Mouse (Mus musculus): ENCODE data around the gene B4galnt1. TPM values are rescaled to one million over a fixed set of nuclear protein-coding genes. Genes with fewer than 3 reads are reported as not detected.

Gene B4galnt1
- 284 and 346 TPM in 2 replicates for polyA plus RNA-seq (2012; rRNA removed)

DNA sequence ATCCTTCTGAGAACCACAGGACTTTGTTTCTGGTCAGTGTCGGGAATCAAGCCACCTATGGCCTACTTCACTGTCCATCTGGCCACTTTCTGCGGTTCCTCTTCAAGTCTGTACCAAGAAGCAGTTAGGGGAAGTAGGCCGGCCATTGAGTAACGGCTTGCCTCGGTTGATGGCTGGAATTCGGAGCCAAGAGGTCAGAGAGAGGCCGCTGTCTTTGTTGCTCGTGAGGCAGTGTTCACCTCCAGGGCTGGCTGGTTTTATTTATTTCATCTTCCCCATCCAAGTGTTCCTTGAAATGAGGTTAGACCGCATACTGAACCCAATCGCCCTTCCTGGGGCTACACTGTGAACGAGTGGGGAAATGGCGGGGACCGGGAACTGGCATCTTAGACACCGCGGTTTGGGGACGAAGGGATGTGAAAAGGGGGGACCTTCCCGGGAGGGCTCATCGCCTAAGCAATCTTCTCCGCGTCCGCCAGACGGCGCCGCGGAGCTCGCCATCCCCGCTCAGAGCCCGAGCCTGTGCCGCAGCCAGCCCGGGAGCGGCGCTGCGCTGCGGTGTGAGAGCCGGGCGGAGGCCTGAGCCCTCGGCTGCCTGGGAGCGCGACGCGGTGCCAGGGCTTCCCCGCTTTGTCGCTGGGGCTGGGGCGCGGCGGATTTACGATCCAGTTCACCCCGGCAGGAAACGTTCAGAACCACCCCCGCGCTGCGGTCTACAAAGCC, at the start of gene B4galnt1:
TSS of gene B4galnt1 (plus strand) at position 595 of the 723 bp plus-strand sequence.
- peak; percentile 86 to 90 for DNase-seq (ENCODE audit: low read depth in 1 of 2, low spot score in 2 of 2)

DNA sequence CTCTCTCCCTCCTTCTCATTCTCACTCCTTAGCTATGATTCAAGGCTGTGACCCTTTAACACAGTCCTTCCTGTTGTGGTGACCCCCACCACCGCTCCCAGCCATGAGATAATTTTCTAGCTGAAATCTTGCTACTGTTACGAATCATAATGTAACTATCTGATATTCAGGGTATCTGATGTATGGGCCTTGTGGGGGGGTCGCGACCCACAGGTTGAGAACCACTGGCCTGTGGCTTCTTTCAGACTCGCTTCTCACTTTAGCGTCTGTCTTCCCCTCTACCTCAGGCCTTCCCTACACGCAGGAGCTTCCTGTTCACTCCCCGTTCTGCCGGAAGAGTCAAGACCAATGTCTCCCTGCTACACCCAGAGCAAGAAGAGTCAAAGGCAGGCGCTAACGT, 46.6 kb upstream of the B4galnt1 start:
- Histone ChIP-seq H3K27me3 (ENCODE audit: control insufficient read depth, insufficient read depth, low read length) (no peaks in the 10 kb centered on the region), H3K4me3 (ENCODE audit: extremely low read depth, insufficient read depth, insufficient read length) (no peak overlapping the region), H3K36me3 (ENCODE audit: control insufficient read depth, insufficient read depth, low read length) (peaks cover 17% of the 10 kb centered on the region), H3K27ac (ENCODE audit: insufficient read depth, low read length) (no peak overlapping the region), H3K4me1 (ENCODE audit: control insufficient read depth, insufficient read depth, insufficient read length) (peaks cover 3% of the 10 kb centered on the region; the same call in 1 of the 2 replicates)
- no peak for TF ChIP-seq POLR2A (IDR thresholded peaks at IDR 0.05; ENCODE audit: low read depth, low read length)
- TF ChIP-seq CTCF (IDR thresholded peaks at IDR 0.05; ENCODE audit: extremely low read depth, insufficient read depth, insufficient read length, insufficient replicate concordance) = no peak
- no peak for DNase-seq (ENCODE audit: low read depth in 1 of 2, low spot score in 2 of 2)
- 93% methylated on average over 11 of the region's 11 CpGs for WGBS

More for the DNA sequence above, at the start of gene B4galnt1:
- Histone ChIP-seq H3K36me3 (ENCODE audit: control insufficient read depth, insufficient read depth, low read length) (peaks cover 14% of the 10 kb centered on the region), H3K4me3 (ENCODE audit: extremely low read depth, insufficient read depth, insufficient read length) (peak within 1 kb of the TSS; percentile 72), H3K27ac (ENCODE audit: insufficient read depth, low read length) (peak within 1 kb of the TSS; percentile 100), H3K27me3 (ENCODE audit: control insufficient read depth, insufficient read depth, low read length) (no peaks in the 10 kb centered on the region), H3K4me1 (ENCODE audit: control insufficient read depth, insufficient read depth, insufficient read length) (peaks cover 9% of the 10 kb centered on the region; the same call in 1 of the 2 replicates)
- 3% methylated on average over 49 of the region's 52 CpGs for WGBS
- TF ChIP-seq CTCF (IDR thresholded peaks at IDR 0.05; ENCODE audit: extremely low read depth, insufficient read depth, insufficient read length, insufficient replicate concordance) = peak; percentile 83
- TF ChIP-seq POLR2A (IDR thresholded peaks at IDR 0.05; ENCODE audit: low read depth, low read length) = peak; percentile 61; the same call in 1 of the 2 replicates

GRCm38 (mm10) chr10:127119229-127119628, 45.8 kb upstream of the B4galnt1 start:
- H3K4me3 ChIP-seq (ENCODE audit: extremely low read depth, insufficient read depth, insufficient read length) = no peak overlapping the region
- no peaks in the 10 kb centered on the region for H3K27me3 ChIP-seq (ENCODE audit: control insufficient read depth, insufficient read depth, low read length)
- no peak for DNase-seq (ENCODE audit: low read depth in 1 of 2, low spot score in 2 of 2)
- no peak overlapping the region for H3K27ac ChIP-seq (ENCODE audit: insufficient read depth, low read length)
- peaks cover 3% of the 10 kb centered on the region; the same call in 1 of the 2 replicates for H3K4me1 ChIP-seq (ENCODE audit: control insufficient read depth, insufficient read depth, insufficient read length)
- H3K36me3 ChIP-seq (ENCODE audit: control insufficient read depth, insufficient read depth, low read length) = peaks cover 17% of the 10 kb centered on the region
- WGBS = 96% methylated on average over 10 of the region's 10 CpGs
- TF ChIP-seq POLR2A (IDR thresholded peaks at IDR 0.05; ENCODE audit: low read depth, low read length) = no peak
- no peak for TF ChIP-seq CTCF (IDR thresholded peaks at IDR 0.05; ENCODE audit: extremely low read depth, insufficient read depth, insufficient read length, insufficient replicate concordance)

- DNase-seq (ENCODE audit: low read depth in 1 of 2, low spot score in 2 of 2) = no peak
- TF ChIP-seq POLR2A (IDR thresholded peaks at IDR 0.05; ENCODE audit: low read depth, low read length) = no peak
- no peak for TF ChIP-seq CTCF (IDR thresholded peaks at IDR 0.05; ENCODE audit: extremely low read depth, insufficient read depth, insufficient read length, insufficient replicate concordance)
- Histone ChIP-seq H3K36me3 (ENCODE audit: control insufficient read depth, insufficient read depth, low read length) (peaks cover 17% of the 10 kb centered on the region), H3K27me3 (ENCODE audit: control insufficient read depth, insufficient read depth, low read length) (no peaks in the 10 kb centered on the region), H3K4me1 (ENCODE audit: control insufficient read depth, insufficient read depth, insufficient read length) (peaks cover 3% of the 10 kb centered on the region; the same call in 1 of the 2 replicates), H3K27ac (ENCODE audit: insufficient read depth, low read length) (no peak overlapping the region), H3K4me3 (ENCODE audit: extremely low read depth, insufficient read depth, insufficient read length) (peak overlapping the region; percentile 80)
- 5% methylated on average over 34 of the region's 34 CpGs for WGBS
Measured at GRCm38 (mm10) chr10:127120301-127121065, 44.5 kb upstream of the B4galnt1 start.

GRCm38 (mm10) chr10:127121066-127121477, 44.0 kb upstream of the B4galnt1 start, which contains the start of gene Os9:
Gene Os9, minus strand, starts transcription at chr10:127121131.
- peak; percentile 94 for DNase-seq (ENCODE audit: low read depth in 1 of 2, low spot score in 2 of 2)
- peaks cover 3% of the 10 kb centered on the region; the same call in 1 of the 2 replicates for H3K4me1 ChIP-seq (ENCODE audit: control insufficient read depth, insufficient read depth, insufficient read length)
- TF ChIP-seq CTCF (IDR thresholded peaks at IDR 0.05; ENCODE audit: extremely low read depth, insufficient read depth, insufficient read length, insufficient replicate concordance) = no peak
- TF ChIP-seq POLR2A (IDR thresholded peaks at IDR 0.05; ENCODE audit: low read depth, low read length) = peak; percentile 83
- under 1% methylated on average over 19 of the region's 19 CpGs for WGBS
- peaks cover 17% of the 10 kb centered on the region for H3K36me3 ChIP-seq (ENCODE audit: control insufficient read depth, insufficient read depth, low read length)
- no peaks in the 10 kb centered on the region for H3K27me3 ChIP-seq (ENCODE audit: control insufficient read depth, insufficient read depth, low read length)
- peak within 1 kb of the TSS; percentile 80 for H3K4me3 ChIP-seq (ENCODE audit: extremely low read depth, insufficient read depth, insufficient read length)
- no peak within 1 kb of the TSS for H3K27ac ChIP-seq (ENCODE audit: insufficient read depth, low read length)

- H3K27ac ChIP-seq (ENCODE audit: insufficient read depth, low read length) = no peak overlapping the region
- H3K4me1 ChIP-seq (ENCODE audit: control insufficient read depth, insufficient read depth, insufficient read length) = peaks cover 5% of the 10 kb centered on the region; the same call in 1 of the 2 replicates
- no peak overlapping the region for H3K4me3 ChIP-seq (ENCODE audit: extremely low read depth, insufficient read depth, insufficient read length)
- DNase-seq (ENCODE audit: low read depth in 1 of 2, low spot score in 2 of 2) = no peak
- WGBS = 86% methylated on average over 3 of the region's 3 CpGs
- H3K27me3 ChIP-seq (ENCODE audit: control insufficient read depth, insufficient read depth, low read length) = no peaks in the 10 kb centered on the region
- TF ChIP-seq POLR2A (IDR thresholded peaks at IDR 0.05; ENCODE audit: low read depth, low read length) (no peak), CTCF (IDR thresholded peaks at IDR 0.05; ENCODE audit: extremely low read depth, insufficient read depth, insufficient read length, insufficient replicate concordance) (no peak)
- H3K36me3 ChIP-seq (ENCODE audit: control insufficient read depth, insufficient read depth, low read length) = peaks cover 15% of the 10 kb centered on the region
Measured at GRCm38 (mm10) chr10:127122018-127122417, 43.0 kb upstream of the B4galnt1 start.

Data from spleen, adult 2 months (tissue).